Mouse (Mus musculus) liver, adult 2 months (tissue): Measurements from ENCODE around the gene Ip6k2. TPM values are rescaled to one million over a fixed set of nuclear protein-coding genes. Genes with fewer than 3 reads are reported as not detected.

Experiments
- DNase-seq: peaks from one replicate; pipeline ENCODE4 v3.0.0-alpha.2; 2011; ENCODE audit warnings: low read depth, low spot score; ENCODE audit errors: extremely low read depth
- H3K27ac ChIP-seq: fragments of 200-500 bp; replicated peaks from 2 replicates; pipeline ENCODE4 v1.5.1; 2012; ENCODE audit warnings: low read depth, mild to moderate bottlenecking, control low read depth, inconsistent platforms, low read length; ENCODE audit not compliant: insufficient read depth
- H3K27me3 ChIP-seq: fragments of 200-500 bp; 2 replicates; pipeline ENCODE4 v1.6.1; 2012; ENCODE audit warnings: mild to moderate bottlenecking, moderate library complexity, low read length, inconsistent platforms; ENCODE audit not compliant: control insufficient read depth, insufficient read depth
- H3K36me3 ChIP-seq: fragments of 200-500 bp; 2 replicates; pipeline ENCODE4 v1.6.1; 2012; ENCODE audit warnings: low read length, inconsistent platforms; ENCODE audit not compliant: control insufficient read depth, insufficient read depth
- H3K4me1 ChIP-seq: fragments of 200-500 bp; 2 replicates; pipeline ENCODE4 v1.6.1; 2011; ENCODE audit warnings: low read length; ENCODE audit not compliant: control insufficient read depth, insufficient read depth
- H3K4me3 ChIP-seq: fragments of 200-500 bp; 2 replicates; pipeline ENCODE4 v1.5.1; 2011; ENCODE audit warnings: low read depth, mild to moderate bottlenecking, control low read depth, low read length, moderate library complexity; ENCODE audit not compliant: insufficient read depth
- H3K79me2 ChIP-seq: fragments of 200-500 bp; 2 replicates; pipeline ENCODE4 v1.6.1; 2012; ENCODE audit warnings: inconsistent platforms, mild to moderate bottlenecking, low read length, moderate library complexity; ENCODE audit not compliant: control insufficient read depth, insufficient read depth
- H3K9ac ChIP-seq: fragments of 200-500 bp; 2 replicates; pipeline ENCODE4 v1.6.1; 2012; ENCODE audit warnings: low read depth, mild to moderate bottlenecking, control low read depth, inconsistent platforms, low read length
- CTCF ChIP-seq: fragments of 200-500 bp; IDR thresholded peaks from 2 replicates; pipeline ENCODE4 v1.5.1; 2011; ENCODE audit warnings: low read depth, low read length, control low read depth
- POLR2A ChIP-seq: fragments of 200-500 bp; IDR thresholded peaks from 2 replicates; pipeline ENCODE4 v1.6.1; 2011; ENCODE audit warnings: low read length, control low read depth; ENCODE audit not compliant: insufficient read depth; ENCODE audit errors: extremely low read depth
- WGBS: fragments of 180-500 bp; shearing (Covaris S2); methylation state at CpG from one replicate; pipeline ENCODE4 v1.1.7; 2018; 5-methylcytosine and 5-hydroxymethylcytosine counted together
- polyA plus RNA-seq: library from polyadenylated mRNA; depleted of rRNA; stranded (reverse); fragments of >200 nt; gene quantifications from 2 replicates; pipeline ENCODE4 v1.2.3, GENCODE M21; 2012
- total RNA-seq: library from RNA; depleted of rRNA; stranded (reverse); fragments of >200 nt; gene quantifications from 2 replicates; pipeline ENCODE4 v1.2.3, GENCODE M21; 2014

The Ip6k2 gene
- total and polyA plus RNA-seq, 2 experiments: 47.1 to 78.6 TPM

DNA sequence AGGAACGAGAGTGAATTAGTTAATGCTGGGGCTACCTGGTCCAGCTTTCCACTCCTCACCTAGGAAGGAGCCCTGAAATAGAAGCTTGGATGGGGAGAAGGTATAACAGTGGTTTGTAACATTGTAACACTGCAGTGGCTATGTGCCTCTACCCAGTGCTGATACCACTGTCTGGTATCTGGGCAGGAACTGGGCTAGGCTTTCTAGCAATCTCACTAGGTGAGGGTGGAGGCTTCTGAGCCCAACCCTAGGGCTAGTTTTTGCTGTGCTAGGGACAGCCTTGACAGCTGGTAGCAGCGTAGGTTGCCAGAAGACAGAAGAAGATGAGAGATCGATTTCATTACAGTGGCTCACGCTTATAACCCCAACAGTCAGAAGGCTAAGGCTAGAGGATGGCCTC, 7.0 kb upstream of the Ip6k2 start:
- H3K36me3 ChIP-seq: no peaks in the 10 kb centered on the region
- no peak overlapping the region for H3K27ac ChIP-seq
- no peak for DNase-seq
- H3K4me1 ChIP-seq: no peaks in the 10 kb centered on the region; the same call in 1 of the 2 replicates
- H3K4me3 ChIP-seq: no peak overlapping the region
- H3K27me3 ChIP-seq: no peaks in the 10 kb centered on the region
- no peaks in the 10 kb centered on the region for H3K79me2 ChIP-seq
- no peak for TF ChIP-seq CTCF
- TF ChIP-seq POLR2A: no peak
- WGBS: 88% methylated on average over 4 of the region's 4 CpGs
- no peak overlapping the region for H3K9ac ChIP-seq

DNA sequence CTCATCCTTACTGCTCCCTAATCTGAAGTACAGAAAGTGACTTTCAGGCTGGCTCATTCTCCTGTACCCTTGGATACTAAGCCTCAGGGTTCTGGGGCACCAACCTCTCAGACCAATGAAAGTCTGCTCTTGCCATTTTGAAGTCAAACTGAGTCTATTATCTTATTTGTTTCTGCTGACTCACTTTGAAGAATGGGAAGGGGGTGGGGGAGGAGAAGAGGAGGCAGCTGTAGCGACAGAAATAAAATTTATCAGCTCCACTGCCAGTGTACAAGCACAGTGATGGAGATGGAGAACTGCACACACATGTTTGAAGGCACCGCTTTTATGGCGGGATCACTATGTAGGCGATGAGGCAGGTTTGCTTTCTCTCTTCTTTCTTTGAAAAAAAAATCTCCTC, 6.3 kb upstream of the Ip6k2 start:
- Histone ChIP-seq H3K27ac (no peak overlapping the region), H3K4me1 (no peaks in the 10 kb centered on the region; the same call in 1 of the 2 replicates), H3K36me3 (no peaks in the 10 kb centered on the region), H3K27me3 (no peaks in the 10 kb centered on the region), H3K79me2 (no peaks in the 10 kb centered on the region), H3K4me3 (no peak overlapping the region), H3K9ac (no peak overlapping the region)
- WGBS: 89% methylated on average over 4 of the region's 4 CpGs
- no peak for DNase-seq
- TF ChIP-seq POLR2A: no peak

DNA sequence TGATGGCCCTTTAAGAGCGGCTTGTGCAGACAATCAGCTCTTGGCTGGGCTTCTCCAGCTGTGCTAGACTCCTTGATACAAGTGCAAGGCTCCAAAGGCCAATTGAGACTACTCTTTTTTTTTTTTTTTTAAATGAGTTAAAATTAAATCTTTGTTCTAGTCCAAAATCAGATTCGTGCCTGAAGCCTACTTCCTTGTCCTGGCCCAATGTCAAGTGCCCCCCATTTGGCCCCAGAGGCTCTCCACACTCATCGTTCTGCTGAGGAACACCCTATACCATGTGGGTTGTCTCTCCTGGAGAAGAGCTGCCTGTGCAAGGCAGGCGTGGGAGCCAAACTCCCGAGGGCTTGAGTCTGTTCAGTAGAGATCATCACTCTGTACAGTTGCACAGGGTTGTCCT, 2.6 kb upstream of the Ip6k2 start:
- TF ChIP-seq CTCF (no peak), POLR2A (no peak)
- Histone ChIP-seq H3K4me3 (no peak overlapping the region), H3K9ac (no peak overlapping the region), H3K4me1 (peaks cover 8% of the 10 kb centered on the region), H3K79me2 (peaks cover 11% of the 10 kb centered on the region; the same call in 1 of the 2 replicates), H3K27me3 (no peaks in the 10 kb centered on the region), H3K36me3 (no peaks in the 10 kb centered on the region), H3K27ac (no peak overlapping the region)
- 68% methylated on average over 5 of the region's 5 CpGs for WGBS
- no peak for DNase-seq

DNA sequence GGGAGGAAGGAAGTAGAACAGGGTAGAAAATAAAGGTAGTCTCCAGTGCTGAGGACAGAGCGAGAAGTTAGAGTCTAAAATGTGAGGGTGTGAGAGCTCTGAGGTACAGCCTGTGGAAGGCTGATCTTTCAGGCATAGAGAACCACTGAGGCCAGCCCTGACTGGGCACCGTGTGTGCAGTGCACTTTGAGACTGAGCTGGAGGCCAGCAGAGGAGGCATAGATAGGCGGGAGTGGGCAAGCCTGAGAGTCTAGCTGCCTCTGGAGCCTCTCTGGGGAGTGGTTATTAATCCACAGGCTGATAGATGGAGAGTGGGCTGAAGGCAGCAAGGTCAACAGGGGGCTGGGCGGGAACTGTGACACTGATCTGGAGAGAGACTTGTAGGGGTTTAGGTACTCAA, 1.7 kb upstream of the Ip6k2 start:
- Histone ChIP-seq H3K79me2 (peaks cover 19% of the 10 kb centered on the region), H3K36me3 (no peaks in the 10 kb centered on the region), H3K4me3 (no peak overlapping the region), H3K27me3 (no peaks in the 10 kb centered on the region), H3K9ac (no peak overlapping the region), H3K27ac (no peak overlapping the region), H3K4me1 (peaks cover 13% of the 10 kb centered on the region)
- 65% methylated on average over 4 of the region's 4 CpGs for WGBS
- no peak for DNase-seq
- TF ChIP-seq POLR2A: no peak
- TF ChIP-seq CTCF: no peak

DNA sequence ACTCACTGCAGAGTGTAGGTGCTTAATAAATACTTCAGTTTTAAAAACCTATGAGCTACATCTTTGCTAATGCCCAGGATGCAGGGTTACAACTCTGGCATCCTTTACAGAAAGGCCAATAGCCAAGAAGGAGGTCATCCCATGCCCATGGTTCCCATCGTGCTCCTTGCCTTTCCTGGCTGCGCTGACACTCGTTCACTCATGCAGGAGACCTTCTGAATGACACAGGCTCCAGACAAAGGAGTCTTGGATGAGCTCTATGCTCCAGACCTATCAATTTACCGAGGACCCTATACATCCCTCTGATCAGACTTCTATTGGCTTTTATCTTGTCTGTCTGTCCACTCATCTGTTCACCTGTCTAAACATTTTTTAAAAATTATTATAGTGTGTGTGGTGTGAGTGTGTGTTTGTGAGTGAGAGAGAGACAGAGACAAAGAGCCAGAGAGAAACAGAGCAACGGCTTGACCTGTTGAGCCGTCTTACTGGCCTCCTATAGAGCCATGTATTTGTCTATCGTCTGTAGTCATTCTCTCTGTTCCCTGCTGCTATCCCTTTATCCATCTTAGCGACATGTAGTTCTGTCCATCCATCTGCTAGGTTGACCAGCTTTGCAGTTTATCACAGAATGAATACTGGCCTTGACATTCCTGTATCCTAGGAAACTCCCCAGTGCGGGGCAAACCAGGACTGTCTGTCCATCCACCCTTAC, 604 bp upstream of the Ip6k2 start:
- no peaks in the 10 kb centered on the region for H3K36me3 ChIP-seq
- 0 out of 2 replicates have a peak overlapping the region, but pooled peaks have one; percentile 2 for H3K4me3 ChIP-seq
- WGBS: 32% methylated on average over 9 of the region's 9 CpGs
- no peaks in the 10 kb centered on the region for H3K27me3 ChIP-seq
- H3K4me1 ChIP-seq: peaks cover 19% of the 10 kb centered on the region
- H3K79me2 ChIP-seq: peaks cover 28% of the 10 kb centered on the region
- no peak overlapping the region for H3K27ac ChIP-seq
- no peak for DNase-seq
- TF ChIP-seq POLR2A: no peak
- H3K9ac ChIP-seq: no peak overlapping the region

DNA sequence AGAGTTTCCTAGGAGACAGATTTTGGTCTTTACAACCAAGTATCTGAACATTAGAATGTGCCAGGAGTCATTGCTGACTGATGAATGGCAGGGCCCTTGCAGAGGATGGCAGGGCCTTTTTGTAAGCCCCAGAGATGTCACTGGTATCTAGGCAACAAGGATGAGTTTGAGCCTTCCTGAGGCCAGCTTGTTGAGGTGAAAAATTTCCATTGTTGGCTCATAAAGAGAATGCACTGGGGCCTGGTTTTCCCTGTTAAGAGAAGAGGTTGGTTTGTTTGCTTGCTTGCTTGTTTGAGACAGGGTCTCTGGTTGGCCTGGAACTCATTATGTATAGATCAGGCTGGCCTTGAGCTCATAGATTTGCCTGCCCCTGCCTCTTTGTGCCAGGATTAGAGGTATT, 1.8 kb downstream of the Ip6k2 start:
- Histone ChIP-seq H3K9ac (no peak overlapping the region), H3K27ac (no peak overlapping the region), H3K27me3 (no peaks in the 10 kb centered on the region), H3K36me3 (0 out of 2 replicates have a peak, but pooled peaks cover 2% of the 10 kb centered on the region), H3K79me2 (peaks cover 46% of the 10 kb centered on the region), H3K4me3 (no peak overlapping the region), H3K4me1 (peaks cover 30% of the 10 kb centered on the region)
- no peak for TF ChIP-seq POLR2A
- no peak for DNase-seq
